Mouse (Mus musculus) kidney, postnatal 0 days (tissue): ENCODE measurements around the gene Adgre5. TPM values are rescaled to one million over a fixed set of nuclear protein-coding genes. Genes with fewer than 3 reads are reported as not detected.

Source experiments
- ATAC-seq: fragments of 200-750 bp; cut with Nextera tagmentation; replicated peaks from 2 replicates; pipeline ENCODE4 v1.8.0; 2017; ENCODE audit warnings: low read depth, moderate number of reproducible peaks, moderate TSS enrichment, moderate library complexity; ENCODE audit not compliant: low FRiP score
- DNase-seq: peaks from one replicate; pipeline ENCODE4 v3.0.0-alpha.2; 2016; ENCODE audit warnings: low spot score
- H3K27ac ChIP-seq: fragments of 300-500 bp; sonication (generic); 2 replicates; pipeline ENCODE4 v1.5.1; 2014; ENCODE audit warnings: mild to moderate bottlenecking
- H3K27me3 ChIP-seq: fragments of 300-500 bp; sonication (generic); 2 replicates; pipeline ENCODE4 v1.6.1; 2014; ENCODE audit warnings: low read length, mixed read lengths; ENCODE audit not compliant: insufficient read depth
- H3K36me3 ChIP-seq: fragments of 300-500 bp; sonication (generic); 2 replicates; pipeline ENCODE4 v1.6.1; 2014; ENCODE audit warnings: low read length, mixed read lengths; ENCODE audit not compliant: insufficient read depth
- H3K4me1 ChIP-seq: fragments of 300-500 bp; sonication (generic); replicated peaks from 2 replicates; pipeline ENCODE4 v1.6.1; 2014; ENCODE audit warnings: antibody characterized with exemption, low read length, mixed read lengths; ENCODE audit not compliant: insufficient read depth
- H3K4me2 ChIP-seq: fragments of 300-500 bp; sonication (generic); 2 replicates; pipeline ENCODE4 v1.6.1; 2014; ENCODE audit warnings: mild to moderate bottlenecking, low read length, moderate library complexity, mixed read lengths
- H3K4me3 ChIP-seq: fragments of 300-500 bp; sonication (generic); replicated peaks from 2 replicates; pipeline ENCODE4 v1.5.1; 2014; ENCODE audit warnings: low read depth, low read length
- H3K9ac ChIP-seq: fragments of 300-500 bp; sonication (generic); 2 replicates; pipeline ENCODE4 v1.6.1; 2014; ENCODE audit warnings: low read depth, low read length
- H3K9me3 ChIP-seq: fragments of 300-500 bp; sonication (generic); replicated peaks from 2 replicates; pipeline ENCODE4 v1.6.1; 2016; ENCODE audit warnings: low read length, inconsistent platforms, mixed read lengths
- CTCF ChIP-seq: IDR thresholded peaks from 2 replicates; pipeline ENCODE4 v1.5.1; 2016; ENCODE audit warnings: antibody characterized with exemption, low read depth, mild to moderate bottlenecking, moderate library complexity
- WGBS: fragments of 180-500 bp; shearing (Covaris S2); extraction: QIAGEN DNeasy Blood & Tissue Kit; methylation state at CpG from one replicate; pipeline ENCODE4 v1.1.7; 2014; 5-methylcytosine and 5-hydroxymethylcytosine counted together
- polyA plus RNA-seq: library from polyadenylated mRNA; unstranded; fragments of >200 nt; fragmentation: Nextera tagmentation; extraction: Ambion mirVana; gene quantifications from 2 replicates; pipeline ENCODE4 v1.2.1, GENCODE M21; 2015

Adgre5 gene
- polyA plus RNA-seq, 1 experiment from 2014 or later: 37.8 TPM

DNA sequence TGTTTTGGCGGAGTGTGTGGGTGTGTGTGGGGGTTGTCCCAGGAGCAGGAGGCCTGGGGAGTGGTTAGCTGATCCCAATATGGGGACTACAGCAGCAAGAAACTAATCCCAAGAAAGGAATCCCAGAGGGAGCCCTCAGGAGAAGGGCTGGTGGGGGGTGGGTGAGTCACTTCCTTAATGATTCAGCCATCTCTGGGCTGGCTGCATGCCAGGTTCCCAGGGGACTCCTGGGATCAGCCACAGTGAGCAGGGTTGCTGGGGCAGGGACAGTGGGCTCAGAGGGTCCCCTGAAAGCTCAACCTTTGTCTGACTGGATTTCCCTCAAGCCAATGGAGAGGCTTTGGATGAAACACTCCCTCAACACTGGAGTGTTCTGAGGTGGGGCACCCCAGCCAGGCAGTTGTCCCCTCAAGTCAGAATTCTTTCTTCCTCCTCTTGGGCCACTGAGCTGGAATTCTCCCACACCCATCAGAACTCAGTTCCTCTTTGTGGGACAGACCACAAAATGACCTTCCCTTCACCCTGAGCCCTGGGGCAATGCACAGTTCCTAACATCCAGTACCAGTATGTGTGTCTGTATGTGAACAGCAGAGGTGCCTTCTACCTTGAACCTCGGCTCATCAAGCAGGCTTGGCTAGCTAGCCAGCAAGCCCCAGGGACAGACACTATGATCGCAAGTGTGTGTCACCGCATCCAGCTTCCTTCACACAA is 3.1 kb downstream of the Adgre5 start:
- peak overlapping the region; percentile 89 for H3K4me2 ChIP-seq
- H3K27ac ChIP-seq: peak overlapping the region; percentile 84
- TF ChIP-seq CTCF: no peak
- H3K36me3 ChIP-seq: 0 out of 2 replicates have a peak, but pooled peaks cover 6% of the 10 kb centered on the region
- H3K9me3 ChIP-seq: no peaks in the 10 kb centered on the region
- no peak overlapping the region for H3K4me3 ChIP-seq
- WGBS: 37% methylated on average over 4 of the region's 4 CpGs
- peak; percentile 71 for DNase-seq
- peak; percentile 35; the same call in 1 of the 2 replicates for ATAC-seq
- peaks cover 25% of the 10 kb centered on the region for H3K4me1 ChIP-seq
- no peak overlapping the region for H3K9ac ChIP-seq
- H3K27me3 ChIP-seq: no peaks in the 10 kb centered on the region

DNA sequence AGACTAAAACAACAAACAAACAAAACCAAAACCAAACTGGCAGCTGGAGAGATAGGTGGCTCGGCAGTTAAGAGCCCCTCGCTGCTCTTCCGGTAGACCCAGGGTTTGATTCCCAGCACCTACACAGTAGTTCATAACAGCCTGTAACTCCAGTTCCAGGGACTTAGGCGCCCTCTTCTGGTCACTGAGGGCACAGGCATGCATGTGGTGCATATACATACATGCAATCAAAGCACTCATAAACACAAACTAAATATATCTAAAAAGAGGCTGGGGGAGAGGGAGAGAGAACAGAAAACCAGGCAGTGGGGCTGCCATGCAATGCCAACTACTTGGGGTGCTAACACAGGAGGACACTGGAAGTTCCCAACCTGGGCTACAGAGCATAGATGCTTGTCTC is 3.8 kb downstream of the Adgre5 start:
- Histone ChIP-seq H3K27ac (peak overlapping the region; percentile 84), H3K4me3 (0 out of 2 replicates have a peak overlapping the region, but pooled peaks have one; percentile 5), H3K36me3 (0 out of 2 replicates have a peak, but pooled peaks cover 6% of the 10 kb centered on the region), H3K27me3 (no peaks in the 10 kb centered on the region), H3K9ac (no peak overlapping the region), H3K4me2 (peak overlapping the region; percentile 89; the same call in 1 of the 2 replicates), H3K4me1 (peaks cover 25% of the 10 kb centered on the region), H3K9me3 (no peaks in the 10 kb centered on the region)
- peak; percentile 54; the same call in 1 of the 2 replicates for TF ChIP-seq CTCF
- no peak for DNase-seq
- WGBS: 87% methylated on average over 4 of the region's 4 CpGs
- ATAC-seq: no peak

DNA sequence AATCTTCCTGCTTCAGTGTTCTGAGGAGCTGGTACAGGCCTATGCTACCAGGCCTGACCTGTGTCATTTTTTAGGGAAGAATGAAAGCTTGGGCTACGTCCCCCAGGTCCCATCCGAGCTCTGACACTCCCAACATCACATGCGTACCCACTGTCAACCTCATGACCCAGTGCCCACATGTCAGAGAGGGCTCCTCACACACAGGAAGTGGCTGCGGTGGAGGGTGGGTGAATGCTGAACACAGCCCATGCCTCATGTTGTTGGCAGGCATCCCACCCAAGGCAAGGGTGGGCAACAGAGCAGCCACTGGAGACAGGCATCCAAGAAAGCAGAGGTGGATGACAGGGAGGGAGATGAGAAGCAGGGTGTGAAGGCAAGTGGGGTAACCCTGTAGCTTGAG is 4.4 kb downstream of the Adgre5 start:
- H3K9ac ChIP-seq: no peak overlapping the region
- DNase-seq (no peak), ATAC-seq (no peak)
- no peak overlapping the region for H3K4me3 ChIP-seq
- WGBS: 86% methylated on average over 4 of the region's 4 CpGs
- TF ChIP-seq CTCF: no peak
- H3K4me1 ChIP-seq: peaks cover 25% of the 10 kb centered on the region
- H3K9me3 ChIP-seq: no peaks in the 10 kb centered on the region
- H3K27ac ChIP-seq: no peak overlapping the region
- no peaks in the 10 kb centered on the region for H3K27me3 ChIP-seq
- H3K36me3 ChIP-seq: 0 out of 2 replicates have a peak, but pooled peaks cover 6% of the 10 kb centered on the region
- no peak overlapping the region for H3K4me2 ChIP-seq

DNA sequence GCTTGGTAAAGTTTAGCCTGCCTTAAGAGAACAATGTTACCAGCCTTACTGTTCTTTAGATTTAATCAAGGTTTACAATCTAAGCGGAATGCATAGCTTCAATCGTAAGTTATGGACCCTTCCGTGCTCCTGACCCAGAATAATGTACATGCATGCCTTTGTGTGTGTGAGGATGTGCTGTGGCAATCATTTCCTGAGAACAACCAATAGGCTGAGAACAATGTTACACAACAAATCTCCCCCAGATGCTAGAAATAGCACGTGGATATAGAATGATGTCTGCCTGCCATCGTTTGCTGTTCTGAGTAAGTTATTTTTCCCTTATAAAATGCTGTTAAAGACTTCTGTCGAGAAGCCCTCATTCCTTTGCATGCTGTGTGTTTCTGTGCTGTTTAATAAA is 8.2 kb downstream of the Adgre5 start:
- ATAC-seq (no peak), DNase-seq (no peak)
- Histone ChIP-seq H3K9me3 (no peaks in the 10 kb centered on the region), H3K9ac (no peak overlapping the region), H3K4me3 (no peak overlapping the region), H3K27me3 (no peaks in the 10 kb centered on the region), H3K27ac (no peak overlapping the region), H3K4me2 (no peak overlapping the region), H3K36me3 (0 out of 2 replicates have a peak, but pooled peaks cover 19% of the 10 kb centered on the region), H3K4me1 (peaks cover 10% of the 10 kb centered on the region)
- WGBS: 73% methylated on average over 6 of the region's 6 CpGs
- no peak for TF ChIP-seq CTCF

DNA sequence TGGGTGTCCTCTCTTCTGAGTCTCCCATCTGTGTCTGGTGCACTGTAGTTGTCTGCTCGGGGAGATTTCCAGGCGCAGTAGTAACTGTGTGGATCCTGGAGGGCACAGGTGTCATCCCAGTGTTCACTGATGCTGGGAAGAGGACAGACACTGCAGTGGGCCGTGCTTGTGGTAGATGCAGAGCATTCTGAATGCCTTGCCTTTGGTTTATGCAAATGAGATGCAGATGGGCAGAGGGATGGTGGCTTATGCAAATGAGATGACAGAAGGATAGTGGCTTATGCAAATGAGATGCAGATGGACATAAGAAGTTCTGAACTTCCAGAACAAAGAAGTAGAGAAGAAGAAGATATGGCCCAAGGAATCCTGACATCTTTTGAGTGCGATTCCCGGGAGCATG is 9.2 kb downstream of the Adgre5 start:
- Histone ChIP-seq H3K27ac (no peak overlapping the region), H3K36me3 (0 out of 2 replicates have a peak, but pooled peaks cover 20% of the 10 kb centered on the region), H3K4me3 (no peak overlapping the region), H3K9ac (no peak overlapping the region), H3K9me3 (no peaks in the 10 kb centered on the region), H3K4me1 (0 out of 2 replicates have a peak, but pooled peaks cover 4% of the 10 kb centered on the region), H3K27me3 (no peaks in the 10 kb centered on the region), H3K4me2 (no peak overlapping the region)
- DNase-seq (no peak), ATAC-seq (no peak)
- 86% methylated on average over 5 of the region's 5 CpGs for WGBS
- no peak for TF ChIP-seq CTCF

DNA sequence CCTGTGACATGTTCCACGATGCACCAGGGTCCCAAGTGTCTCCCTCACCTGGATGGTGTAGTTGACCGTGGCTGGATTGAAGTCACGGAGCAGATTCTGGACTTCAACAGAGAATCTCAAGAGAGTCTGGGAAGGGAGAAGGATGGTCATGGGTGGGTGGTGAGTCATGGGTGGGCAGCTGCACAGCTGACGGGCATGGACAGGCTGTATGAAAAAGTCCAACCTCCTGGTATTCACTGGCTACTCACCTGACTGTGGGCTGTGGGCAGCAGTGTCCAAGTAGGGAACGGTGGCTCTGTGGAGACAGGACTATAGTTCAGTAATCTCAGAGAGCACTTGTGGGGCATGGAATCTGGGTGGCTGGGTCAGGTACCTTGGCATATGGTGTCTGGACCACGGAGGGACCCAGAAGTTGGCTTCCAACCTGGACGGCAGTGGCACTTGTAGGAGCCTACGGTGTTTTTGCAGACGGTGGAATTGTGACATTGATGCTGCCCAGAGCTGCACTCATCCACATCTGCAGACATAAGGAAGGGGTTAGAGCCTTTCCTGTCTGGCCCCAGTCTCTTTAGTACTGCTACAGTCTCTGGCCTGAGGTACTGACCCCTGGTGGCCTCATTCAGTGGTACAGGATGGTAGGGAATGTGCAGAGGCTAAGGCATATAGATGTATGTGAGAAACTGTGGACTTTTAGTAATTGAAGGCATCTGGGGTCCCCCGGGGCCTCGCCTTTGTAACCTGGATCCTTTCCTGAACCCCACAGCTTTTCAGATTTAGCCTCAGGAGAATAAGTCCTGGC is 11.9 kb downstream of the Adgre5 start:
- peaks cover 38% of the 10 kb centered on the region for H3K36me3 ChIP-seq
- DNase-seq: no peak

More for the DNA sequence above, 11.9 kb downstream of the Adgre5 start:
- no peak overlapping the region for H3K4me3 ChIP-seq
- peak; percentile 46; the same call in 1 of the 2 replicates for ATAC-seq
- no peaks in the 10 kb centered on the region for H3K9me3 ChIP-seq
- H3K4me2 ChIP-seq: no peak overlapping the region
- no peak overlapping the region for H3K9ac ChIP-seq
- TF ChIP-seq CTCF: peak; percentile 80
- no peaks in the 10 kb centered on the region for H3K4me1 ChIP-seq
- WGBS: 75% methylated on average over 11 of the region's 11 CpGs
- no peak overlapping the region for H3K27ac ChIP-seq
- H3K27me3 ChIP-seq: no peaks in the 10 kb centered on the region
